Mouse (Mus musculus): ENCODE results near the gene Rnf26. TPM values are rescaled to one million over a fixed set of nuclear protein-coding genes. Genes with fewer than 3 reads are reported as not detected.

Rnf26 gene
- polyA plus RNA-seq, 1 experiment from 2014 or later = 56.4 TPM

GRCm38 (mm10) chr9:44048541-44049380, 64.6 kb downstream of the Rnf26 start:
- 78% methylated on average over 15 of the region's 15 CpGs for WGBS
- H3K9ac ChIP-seq (ENCODE audit: low read length) = no peak overlapping the region
- H3K9me3 ChIP-seq (ENCODE audit: control insufficient read depth, low read length) = no peaks in the 10 kb centered on the region
- H3K27me3 ChIP-seq (ENCODE audit: control insufficient read depth, insufficient read depth, low read length) = peaks cover 14% of the 10 kb centered on the region
- peaks cover 2% of the 10 kb centered on the region; the same call in 1 of the 2 replicates for H3K4me1 ChIP-seq (ENCODE audit: control insufficient read depth, insufficient read depth, low read length)
- no peak overlapping the region for H3K4me2 ChIP-seq
- H3K4me3 ChIP-seq (ENCODE audit: low read depth, low read length) = no peak overlapping the region
- no peak for DNase-seq (ENCODE audit: low spot score, missing footprints)
- no peak overlapping the region for H3K27ac ChIP-seq (ENCODE audit: low read depth, low read length)
- H3K36me3 ChIP-seq (ENCODE audit: control insufficient read depth, insufficient read depth, low read length) = no peaks in the 10 kb centered on the region
- ATAC-seq (ENCODE audit: low FRiP score) = no peak

GRCm38 (mm10) chr9:44047571-44048490, 65.5 kb downstream of the Rnf26 start:
- no peak overlapping the region for H3K4me2 ChIP-seq
- peaks cover 8% of the 10 kb centered on the region for H3K4me1 ChIP-seq (ENCODE audit: control insufficient read depth, insufficient read depth, low read length)
- no peak overlapping the region for H3K27ac ChIP-seq (ENCODE audit: low read depth, low read length)
- WGBS = 74% methylated on average over 14 of the region's 14 CpGs
- H3K36me3 ChIP-seq (ENCODE audit: control insufficient read depth, insufficient read depth, low read length) = no peaks in the 10 kb centered on the region
- DNase-seq (ENCODE audit: low spot score, missing footprints) (no peak), ATAC-seq (ENCODE audit: low FRiP score) (no peak)
- no peaks in the 10 kb centered on the region for H3K9me3 ChIP-seq (ENCODE audit: control insufficient read depth, low read length)
- no peak overlapping the region for H3K9ac ChIP-seq (ENCODE audit: low read length)
- peaks cover 23% of the 10 kb centered on the region for H3K27me3 ChIP-seq (ENCODE audit: control insufficient read depth, insufficient read depth, low read length)
- no peak overlapping the region for H3K4me3 ChIP-seq (ENCODE audit: low read depth, low read length)

GRCm38 (mm10) chr9:44047071-44047470, 66.2 kb downstream of the Rnf26 start:
- Histone ChIP-seq H3K4me2 (no peak overlapping the region), H3K27ac (ENCODE audit: low read depth, low read length) (no peak overlapping the region), H3K4me3 (ENCODE audit: low read depth, low read length) (no peak overlapping the region), H3K9ac (ENCODE audit: low read length) (no peak overlapping the region), H3K27me3 (ENCODE audit: control insufficient read depth, insufficient read depth, low read length) (peaks cover 27% of the 10 kb centered on the region), H3K4me1 (ENCODE audit: control insufficient read depth, insufficient read depth, low read length) (peaks cover 8% of the 10 kb centered on the region), H3K36me3 (ENCODE audit: control insufficient read depth, insufficient read depth, low read length) (no peaks in the 10 kb centered on the region), H3K9me3 (ENCODE audit: control insufficient read depth, low read length) (no peaks in the 10 kb centered on the region)
- DNase-seq (ENCODE audit: low spot score, missing footprints) = no peak
- no peak for ATAC-seq (ENCODE audit: low FRiP score)
- 68% methylated on average over 6 of the region's 6 CpGs for WGBS

GRCm38 (mm10) chr9:44046426-44046825, 66.9 kb downstream of the Rnf26 start:
- peaks cover 28% of the 10 kb centered on the region for H3K27me3 ChIP-seq (ENCODE audit: control insufficient read depth, insufficient read depth, low read length)
- no peak overlapping the region for H3K4me3 ChIP-seq (ENCODE audit: low read depth, low read length)
- H3K9ac ChIP-seq (ENCODE audit: low read length) = no peak overlapping the region
- 90% methylated on average over 12 of the region's 12 CpGs for WGBS
- H3K9me3 ChIP-seq (ENCODE audit: control insufficient read depth, low read length) = no peaks in the 10 kb centered on the region
- no peaks in the 10 kb centered on the region for H3K36me3 ChIP-seq (ENCODE audit: control insufficient read depth, insufficient read depth, low read length)
- DNase-seq (ENCODE audit: low spot score, missing footprints) (no peak), ATAC-seq (ENCODE audit: low FRiP score) (no peak)
- no peak overlapping the region for H3K4me2 ChIP-seq
- H3K27ac ChIP-seq (ENCODE audit: low read depth, low read length) = no peak overlapping the region
- peaks cover 8% of the 10 kb centered on the region for H3K4me1 ChIP-seq (ENCODE audit: control insufficient read depth, insufficient read depth, low read length)

GRCm38 (mm10) chr9:44045884-44046272, 67.4 kb downstream of the Rnf26 start:
- Histone ChIP-seq H3K36me3 (ENCODE audit: control insufficient read depth, insufficient read depth, low read length) (no peaks in the 10 kb centered on the region), H3K9ac (ENCODE audit: low read length) (no peak overlapping the region), H3K4me3 (ENCODE audit: low read depth, low read length) (no peak overlapping the region), H3K4me2 (no peak overlapping the region), H3K9me3 (ENCODE audit: control insufficient read depth, low read length) (no peaks in the 10 kb centered on the region), H3K27me3 (ENCODE audit: control insufficient read depth, insufficient read depth, low read length) (peaks cover 28% of the 10 kb centered on the region), H3K4me1 (ENCODE audit: control insufficient read depth, insufficient read depth, low read length) (peaks cover 8% of the 10 kb centered on the region), H3K27ac (ENCODE audit: low read depth, low read length) (no peak overlapping the region)
- 90% methylated on average over 5 of the region's 5 CpGs for WGBS
- ATAC-seq (ENCODE audit: low FRiP score) = no peak
- DNase-seq (ENCODE audit: low spot score, missing footprints) = no peak

Other genes starting within 250 kb of the Rnf26 start
- not detected in 2 replicates for gene Thy1, start 70.1 kb downstream of the Rnf26 start, polyA plus RNA-seq (2014; fragmentation: Nextera tagmentation; extraction: Ambion mirVana)
- gene Usp2, start 46.5 kb downstream of the Rnf26 start, polyA plus RNA-seq (2014; fragmentation: Nextera tagmentation; extraction: Ambion mirVana) = 7.3 and 9.7 TPM in 2 replicates
- not detected in 2 replicates for gene Mfrp, start 11.8 kb downstream of the Rnf26 start, polyA plus RNA-seq (2014; fragmentation: Nextera tagmentation; extraction: Ambion mirVana)
- 0.85 and 0.99 TPM in 2 replicates for gene C1qtnf5, start 6.3 kb downstream of the Rnf26 start, polyA plus RNA-seq (2014; fragmentation: Nextera tagmentation; extraction: Ambion mirVana)
- gene Gm49380, start within 50 bp of the Rnf26 start, polyA plus RNA-seq (2014; fragmentation: Nextera tagmentation; extraction: Ambion mirVana) = 0.23 and 0.36 TPM in 2 replicates
- gene Mcam, start 21.0 kb upstream of the Rnf26 start, polyA plus RNA-seq (2014; fragmentation: Nextera tagmentation; extraction: Ambion mirVana) = 14.5 and 15.2 TPM in 2 replicates
- gene Cbl, start 120.5 kb upstream of the Rnf26 start, polyA plus RNA-seq (2014; fragmentation: Nextera tagmentation; extraction: Ambion mirVana) = 20.9 and 22.2 TPM in 2 replicates
- gene Ccdc153, start 127.2 kb upstream of the Rnf26 start, polyA plus RNA-seq (2014; fragmentation: Nextera tagmentation; extraction: Ambion mirVana) = not detected in 2 replicates
- 0.23 TPM in 1 of 2 replicates, not detected in the other for gene Pdzd3, start 138.0 kb upstream of the Rnf26 start, polyA plus RNA-seq (2014; fragmentation: Nextera tagmentation; extraction: Ambion mirVana)
- 1.9 and 3.2 TPM in 2 replicates for gene Nlrx1, start 155.1 kb upstream of the Rnf26 start, polyA plus RNA-seq (2014; fragmentation: Nextera tagmentation; extraction: Ambion mirVana)
- gene Abcg4, start 175.1 kb upstream of the Rnf26 start, polyA plus RNA-seq (2014; fragmentation: Nextera tagmentation; extraction: Ambion mirVana) = 3.2 and 4.8 TPM in 2 replicates
- 25.6 and 28.0 TPM in 2 replicates for gene Hinfp, start 192.2 kb upstream of the Rnf26 start, polyA plus RNA-seq (2014; fragmentation: Nextera tagmentation; extraction: Ambion mirVana)
- 9.8 and 10.4 TPM in 2 replicates for gene C2cd2l, start 206.8 kb upstream of the Rnf26 start, polyA plus RNA-seq (2014; fragmentation: Nextera tagmentation; extraction: Ambion mirVana)
- 41.8 and 48.9 TPM in 2 replicates for gene Dpagt1, start 212.5 kb upstream of the Rnf26 start, polyA plus RNA-seq (2014; fragmentation: Nextera tagmentation; extraction: Ambion mirVana)
- gene H2afx, start 221.2 kb upstream of the Rnf26 start, polyA plus RNA-seq (2014; fragmentation: Nextera tagmentation; extraction: Ambion mirVana) = 355 and 377 TPM in 2 replicates
- 147 and 158 TPM in 2 replicates for gene Hmbs, start 230.7 kb upstream of the Rnf26 start, polyA plus RNA-seq (2014; fragmentation: Nextera tagmentation; extraction: Ambion mirVana)
- gene Vps11, start 248.2 kb upstream of the Rnf26 start, polyA plus RNA-seq (2014; fragmentation: Nextera tagmentation; extraction: Ambion mirVana) = 32.0 and 32.4 TPM in 2 replicates